Mouse (Mus musculus) midbrain, postnatal 0 days (tissue): ENCODE results near the gene Asnsd1. TPM values are rescaled to one million over a fixed set of nuclear protein-coding genes. Genes with fewer than 3 reads are reported as not detected.

Experiments
- ATAC-seq: fragments of 200-750 bp; cut with Nextera tagmentation; 2 replicates; pipeline ENCODE4 v1.8.0; 2017; ENCODE audit warnings: moderate number of reproducible peaks, mild to moderate bottlenecking, moderate TSS enrichment, moderate library complexity; ENCODE audit not compliant: low FRiP score
- DNase-seq: peaks from one replicate; pipeline ENCODE4 v3.0.0-alpha.2; 2015; ENCODE audit warnings: low spot score
- H3K27ac ChIP-seq: fragments of 300-500 bp; sonication (generic); 2 replicates; pipeline ENCODE4 v1.5.1; 2014; ENCODE audit warnings: low read depth, mild to moderate bottlenecking, low read length, mixed read lengths
- H3K27me3 ChIP-seq: fragments of 300-500 bp; sonication (generic); 2 replicates; pipeline ENCODE4 v1.6.1; 2014; ENCODE audit warnings: low read length, control low read depth, mixed read lengths; ENCODE audit not compliant: insufficient read depth
- H3K36me3 ChIP-seq: fragments of 300-500 bp; sonication (generic); 2 replicates; pipeline ENCODE4 v1.6.1; 2014; ENCODE audit warnings: low read length, control low read depth, mixed read lengths; ENCODE audit not compliant: insufficient read depth
- H3K4me1 ChIP-seq: fragments of 300-500 bp; sonication (generic); 2 replicates; pipeline ENCODE4 v1.6.1; 2014; ENCODE audit warnings: mild to moderate bottlenecking, control low read depth, antibody characterized with exemption, low read length, mixed read lengths; ENCODE audit not compliant: insufficient read depth
- H3K4me2 ChIP-seq: fragments of 300-500 bp; sonication (generic); 2 replicates; pipeline ENCODE4 v1.6.1; 2014; ENCODE audit warnings: low read depth, mild to moderate bottlenecking, low read length, mixed read lengths; ENCODE audit not compliant: poor library complexity, severe bottlenecking
- H3K4me3 ChIP-seq: fragments of 300-500 bp; sonication (generic); 2 replicates; pipeline ENCODE4 v1.5.1; 2014; ENCODE audit warnings: low read depth, mild to moderate bottlenecking, low read length, moderate library complexity
- H3K9ac ChIP-seq: fragments of 300-500 bp; sonication (generic); replicated peaks from 2 replicates; pipeline ENCODE4 v1.6.1; 2014; ENCODE audit warnings: mild to moderate bottlenecking, low read length, moderate library complexity, mixed read lengths; ENCODE audit not compliant: poor library complexity, severe bottlenecking
- H3K9me3 ChIP-seq: fragments of 300-500 bp; sonication (generic); 2 replicates; pipeline ENCODE4 v1.6.1; 2016; ENCODE audit warnings: low read length, control low read depth
- CTCF ChIP-seq: IDR thresholded peaks from 2 replicates; pipeline ENCODE4 v1.5.1; 2016; ENCODE audit warnings: antibody characterized with exemption, mild to moderate bottlenecking
- WGBS: fragments of 180-500 bp; shearing (Covaris S2); extraction: QIAGEN DNeasy Blood & Tissue Kit; methylation state at CpG from one replicate; pipeline ENCODE4 v1.1.7; 2014; 5-methylcytosine and 5-hydroxymethylcytosine counted together
- polyA plus RNA-seq: library from polyadenylated mRNA; unstranded; fragments of >200 nt; fragmentation: Nextera tagmentation; extraction: Ambion mirVana; gene quantifications from 2 replicates; pipeline ENCODE4 v1.2.1, GENCODE M21; 2015
- total RNA-seq: library from RNA; depleted of rRNA; stranded (reverse); fragments of >200 nt; gene quantifications from 2 replicates; pipeline ENCODE4 v1.2.3, GENCODE M21; 2014; rRNA removed

The Asnsd1 gene
- total and polyA plus RNA-seq, 2 experiments from 2014 or later, result 28.3 to 55.1 TPM

GRCm38 (mm10) chr1:53296581-53297383 is 55.8 kb downstream of the Asnsd1 start, which contains the start of the genes Pms1, Ormdl1 and Gm28778:
Gene Pms1 (minus strand): TSS chr1:53297018.
Gene Ormdl1 (plus strand): TSS chr1:53297095.
Gene Gm28778 (plus strand): TSS chr1:53297111.
- Histone ChIP-seq H3K36me3 (no peaks in the 10 kb centered on the region), H3K27me3 (no peaks in the 10 kb centered on the region), H3K4me3 (peak within 1 kb of the TSS; percentile 72), H3K9me3 (no peaks in the 10 kb centered on the region), H3K9ac (peak within 1 kb of the TSS; percentile 70), H3K4me2 (peak within 1 kb of the TSS; percentile 67), H3K27ac (peak within 1 kb of the TSS; percentile 60), H3K4me1 (no peaks in the 10 kb centered on the region)
- DNase-seq (peak; percentile 98), ATAC-seq (peak; percentile 100)
- WGBS, result under 1% methylated on average over 62 of the region's 66 CpGs
- TF ChIP-seq CTCF, result peak; percentile 30

Other genes with a start within 250 kb of the Asnsd1 start
- gene 1700019A02Rik, start 165.1 kb downstream of the Asnsd1 start, total RNA-seq, result not detected in 2 replicates
- not detected in 2 replicates for gene 1700019A02Rik, start 165.1 kb downstream of the Asnsd1 start, polyA plus RNA-seq
- gene Pms1, start 55.7 kb downstream of the Asnsd1 start, total RNA-seq, result 4.7 and 7.5 TPM in 2 replicates
- 5.2 and 6.1 TPM in 2 replicates for gene Pms1, start 55.7 kb downstream of the Asnsd1 start, polyA plus RNA-seq
- gene Ormdl1, start 55.7 kb downstream of the Asnsd1 start, total RNA-seq, result 26.6 and 32.9 TPM in 2 replicates
- 39.7 and 41.2 TPM in 2 replicates for gene Ormdl1, start 55.7 kb downstream of the Asnsd1 start, polyA plus RNA-seq
- not detected in 2 replicates for gene Gm28778, start 55.6 kb downstream of the Asnsd1 start, total RNA-seq
- gene Gm28778, start 55.6 kb downstream of the Asnsd1 start, polyA plus RNA-seq, result not detected in 2 replicates
- gene Osgepl1, start 39.1 kb downstream of the Asnsd1 start, total RNA-seq, result 7.2 and 18.5 TPM in 2 replicates
- 17.0 and 19.7 TPM in 2 replicates for gene Osgepl1, start 39.1 kb downstream of the Asnsd1 start, polyA plus RNA-seq
- gene Asdurf, start 133 bp downstream of the Asnsd1 start, total RNA-seq, result 14.0 TPM in 1 of 2 replicates, not detected in the other
- 7.4 and 9.1 TPM in 2 replicates for gene Asdurf, start 133 bp downstream of the Asnsd1 start, polyA plus RNA-seq
- 0.66 and 2.5 TPM in 2 replicates for gene Gm28551, start 85 bp downstream of the Asnsd1 start, total RNA-seq
- 2.1 and 2.7 TPM in 2 replicates for gene Gm28551, start 85 bp downstream of the Asnsd1 start, polyA plus RNA-seq